Mouse (Mus musculus): ENCODE measurements around the gene Rhox10. TPM values are rescaled to one million over a fixed set of nuclear protein-coding genes. Genes with fewer than 3 reads are reported as not detected.

Rhox10 gene
- total RNA-seq (2023): not detected in 2 replicates

GRCm38 (mm10) chrX:38066175-38066574 is at the start of gene Rhox10:
Gene Rhox10 (plus strand): TSS chrX:38066475.

GRCm38 (mm10) chrX:38018597-38018996 is 47.7 kb upstream of the Rhox10 start, which contains the start of gene Btg1-ps1:
Gene Btg1-ps1 (minus strand): TSS chrX:38018815.

GRCm38 (mm10) chrX:38043014-38043413 is 23.3 kb upstream of the Rhox10 start, which contains the start of gene Btg1-ps2:
Gene Btg1-ps2 (minus strand): TSS chrX:38043114.

GRCm38 (mm10) chrX:38085041-38085440 is 18.8 kb downstream of the Rhox10 start, which contains the start of gene Rhox11:
Gene Rhox11 (minus strand): TSS chrX:38085141.

GRCm38 (mm10) chrX:38110807-38111206 is 44.5 kb downstream of the Rhox10 start, which contains the start of gene Rhox12:
Gene Rhox12 (minus strand): TSS chrX:38110907.

GRCm38 (mm10) chrX:38120982-38121381 is 54.7 kb downstream of the Rhox10 start, which contains the start of gene Rhox13:
Gene Rhox13 (plus strand): TSS chrX:38121219.

Other genes starting within 250 kb of the Rhox10 start
- not detected in 2 replicates for gene Rhox6, start 239.6 kb upstream of the Rhox10 start, total RNA-seq (2023)
- not detected in 2 replicates for gene Rhox7a, start 234.8 kb upstream of the Rhox10 start, total RNA-seq (2023)
- gene Rhox8, start 187.5 kb upstream of the Rhox10 start, total RNA-seq (2023): not detected in 2 replicates
- gene Rhox7b, start 169.2 kb upstream of the Rhox10 start, total RNA-seq (2023): not detected in 2 replicates
- gene Rhox9, start 164.7 kb upstream of the Rhox10 start, total RNA-seq (2023): not detected in 2 replicates
- not detected in 2 replicates for gene Btg1-ps1, start 47.7 kb upstream of the Rhox10 start, total RNA-seq (2023)
- gene Btg1-ps2, start 23.4 kb upstream of the Rhox10 start, total RNA-seq (2023): not detected in 2 replicates
- not detected in 2 replicates for gene Rhox11, start 18.7 kb downstream of the Rhox10 start, total RNA-seq (2023)
- gene Rhox12, start 44.4 kb downstream of the Rhox10 start, total RNA-seq (2023): not detected in 2 replicates
- gene Rhox13, start 54.7 kb downstream of the Rhox10 start, total RNA-seq (2023): not detected in 2 replicates
- 24.2 and 27.3 TPM in 2 replicates for gene Zbtb33, start 123.3 kb downstream of the Rhox10 start, total RNA-seq (2023)
- gene Tmem255a, start 186.0 kb downstream of the Rhox10 start, total RNA-seq (2023): not detected in 2 replicates
- not detected in 2 replicates for gene Atp1b4, start 249.7 kb downstream of the Rhox10 start, total RNA-seq (2023)

All from neutrophil, adult 65 days (primary cell).